8 mouse cellular contexts compared by ENCODE assay signal in the genomic region with DNA sequence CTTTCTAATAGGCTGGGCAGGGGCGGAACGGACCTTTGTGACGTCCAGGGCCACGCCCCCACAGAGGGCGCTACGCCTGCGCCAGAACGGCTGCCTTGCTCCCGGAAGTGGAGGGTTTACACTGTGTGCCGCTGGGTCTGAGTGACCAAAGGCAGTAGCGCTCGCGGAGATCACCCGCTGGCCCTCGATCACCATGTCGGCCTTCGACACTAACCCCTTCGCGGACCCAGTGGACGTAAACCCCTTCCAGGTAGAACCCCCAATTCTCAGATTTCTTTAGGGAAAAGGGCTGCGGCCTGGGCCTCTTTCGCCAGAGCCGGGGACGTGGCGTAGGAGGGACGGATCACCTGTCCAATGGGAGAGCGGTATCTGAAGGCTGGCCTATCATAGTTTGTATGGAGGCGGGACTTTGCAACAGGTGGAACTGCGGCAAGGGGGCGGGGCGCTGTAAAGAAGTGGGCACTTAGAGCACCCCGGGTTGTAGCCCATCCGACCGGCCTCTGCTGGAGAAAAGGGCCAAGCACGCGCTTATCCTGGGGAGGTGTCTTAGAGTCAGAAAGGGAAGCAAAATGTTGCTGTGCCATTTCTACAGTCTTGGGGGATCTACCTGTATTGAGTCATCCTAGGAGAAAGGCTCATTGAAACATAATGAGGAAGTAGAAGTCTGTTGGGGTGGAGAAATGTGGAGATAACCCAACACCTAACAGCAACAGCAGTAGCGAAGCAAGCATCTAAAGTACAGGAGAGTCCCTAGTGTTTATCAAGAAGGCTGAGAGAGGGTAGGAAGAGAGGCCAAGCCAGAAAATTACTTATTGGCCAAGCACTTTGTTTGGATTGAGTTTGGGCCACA. TPM values are rescaled to one million over a fixed set of nuclear protein-coding genes. Genes with fewer than 3 reads are reported as not detected.
DNase-seq lines count a peak whose midpoint lies in the region; ATAC-seq lines count a peak whose summit lies in the region.

Gene Scamp2 (plus strand): TSS at position 83 of the 850 bp plus-strand sequence.

- peak; percentile 96 for DNase-seq in ZHBTc4 (ENCODE audit: low read depth, low spot score)
- DNase-seq in gastrocnemius, adult 8-10 months (ENCODE audit: low spot score in 2 of 2) = peak; percentile 90
- peak; percentile 90 for DNase-seq in hindlimb bud, embryonic 11.5 days (ENCODE audit: extremely low spot score, low read depth, low spot score)
- peak; percentile 91 to 94 for DNase-seq in left cerebral cortex, adult 8-10 months (ENCODE audit: low spot score in 2 of 2)
- DNase-seq in right cerebral cortex, postnatal 10 days (ENCODE audit: low spot score in 2 of 2) = peak; percentile 95 to 96
- peak; percentile 94 for DNase-seq in urinary bladder, postnatal 25 days (ENCODE audit: low spot score)

- peaks cover 25% of the 10 kb centered on the region for H3K36me3 ChIP-seq in megakaryocyte, embryonic 14.5 days (replicated peaks; ENCODE audit: low read length)

- H3K4me1 ChIP-seq in megakaryocyte, embryonic 14.5 days = peaks cover 81% of the 10 kb centered on the region

- no peaks in the 10 kb centered on the region for H3K9me3 ChIP-seq in megakaryocyte, embryonic 14.5 days

- H3K27me3 ChIP-seq in megakaryocyte, embryonic 14.5 days (replicated peaks) = no peaks in the 10 kb centered on the region

- H3K4me3 ChIP-seq in megakaryocyte, embryonic 14.5 days (replicated peaks) = peak within 1 kb of the TSS; percentile 94

- ATAC-seq in common myeloid progenitor, adult 5-6 weeks (replicated peaks; ENCODE audit: low read depth, poor library complexity, severe bottlenecking) = peak; percentile 88

RNA-seq across cellular contexts. Expression of gene Scamp2, which starts in this region (rescaled TPM):
- total RNA-seq in common myeloid progenitor, adult 5-6 weeks (2017) = 19.2 and 24.9 TPM in 2 replicates
- 10 to 100 TPM; 35.5 to 42.9 (median 37.1) TPM for total RNA-seq in gastrocnemius, adult 8-10 months (2022)
- total RNA-seq in left cerebral cortex, adult 8-10 months (2022) = 10 to 100 TPM; 22.7 to 29.9 (median 27.9) TPM
- 49.4 and 55.8 TPM in 2 replicates for polyA plus RNA-seq in megakaryocyte, embryonic 14.5 days (2012; ENCODE audit: insufficient read depth, low replicate concordance)

Comparison
In these comparisons a context has a peak if more than half of its experiments do, and no peak if none do; other contexts are left out.
1. Peak in every context shown above with its lines: DNase-seq, ATAC-seq and H3K4me3 ChIP-seq.